Mouse (Mus musculus) forebrain, postnatal 0 days (tissue): ENCODE results near the gene Uvrag. TPM values are rescaled to one million over a fixed set of nuclear protein-coding genes. Genes with fewer than 3 reads are reported as not detected.

ENCODE experiments used
- ATAC-seq: fragments of 200-750 bp; cut with Nextera tagmentation; 2 replicates; pipeline ENCODE4 v1.8.0; 2017; ENCODE audit warnings: mild to moderate bottlenecking, moderate library complexity
- DNase-seq: peaks from one replicate; pipeline ENCODE4 v3.0.0-alpha.2; 2015
- H3K27ac ChIP-seq: fragments of 300-500 bp; sonication (generic); 2 replicates; pipeline ENCODE4 v1.5.1; 2014; ENCODE audit warnings: low read depth, mild to moderate bottlenecking, antibody characterized with exemption, low read length, moderate library complexity, mixed read lengths
- H3K27me3 ChIP-seq: fragments of 300-500 bp; sonication (generic); 2 replicates; pipeline ENCODE4 v1.6.1; 2014; ENCODE audit warnings: mild to moderate bottlenecking, low read length, mixed read lengths; ENCODE audit not compliant: insufficient read depth
- H3K36me3 ChIP-seq: fragments of 300-500 bp; sonication (generic); 2 replicates; pipeline ENCODE4 v1.6.1; 2014; ENCODE audit warnings: mild to moderate bottlenecking, moderate library complexity; ENCODE audit not compliant: insufficient read depth
- H3K4me1 ChIP-seq: fragments of 300-500 bp; sonication (generic); 2 replicates; pipeline ENCODE4 v1.6.1; 2014; ENCODE audit warnings: antibody characterized with exemption; ENCODE audit not compliant: insufficient read depth
- H3K4me2 ChIP-seq: fragments of 300-500 bp; sonication (generic); 2 replicates; pipeline ENCODE4 v1.6.1; 2014; ENCODE audit warnings: low read depth, mild to moderate bottlenecking, moderate library complexity
- H3K4me3 ChIP-seq: fragments of 300-500 bp; sonication (generic); 2 replicates; pipeline ENCODE4 v1.5.1; 2014; ENCODE audit warnings: low read depth, low read length, mixed read lengths
- H3K9ac ChIP-seq: fragments of 300-500 bp; sonication (generic); 2 replicates; pipeline ENCODE4 v1.6.1; 2014; ENCODE audit warnings: mild to moderate bottlenecking
- H3K9me3 ChIP-seq: fragments of 300-500 bp; sonication (generic); 2 replicates; pipeline ENCODE4 v1.6.1; 2016; ENCODE audit warnings: low read length
- CTCF ChIP-seq: sonication (generic); IDR thresholded peaks from 2 replicates; pipeline ENCODE4 v1.5.1; 2016; ENCODE audit warnings: antibody characterized with exemption, control low read depth, low read depth
- WGBS: fragments of 180-500 bp; shearing (Covaris S2); extraction: QIAGEN DNeasy Blood & Tissue Kit; methylation state at CpG from one replicate; pipeline ENCODE4 v1.1.7; 2014; 5-methylcytosine and 5-hydroxymethylcytosine counted together
- polyA plus RNA-seq: library from polyadenylated mRNA; unstranded; fragments of >200 nt; fragmentation: Nextera tagmentation; extraction: Ambion mirVana; gene quantifications from 2 replicates; pipeline ENCODE4 v1.2.1, GENCODE M21; 2015
- total RNA-seq: library from RNA; depleted of rRNA; stranded (reverse); fragments of >200 nt; gene quantifications from 2 replicates; pipeline ENCODE4 v1.2.3, GENCODE M21; 2014

Gene Uvrag
- total and polyA plus RNA-seq, 2 experiments from 2014 or later, result 18.6 to 18.8 TPM

- peak; percentile 19 for DNase-seq
- Histone ChIP-seq H3K36me3 (no peaks in the 10 kb centered on the region), H3K4me2 (no peak overlapping the region), H3K9ac (no peak overlapping the region), H3K27me3 (no peaks in the 10 kb centered on the region), H3K4me3 (no peak overlapping the region), H3K4me1 (no peaks in the 10 kb centered on the region), H3K9me3 (no peaks in the 10 kb centered on the region), H3K27ac (no peak overlapping the region)
- WGBS, result 56% methylated on average over 8 of the region's 8 CpGs
- TF ChIP-seq CTCF, result no peak
- no peak for ATAC-seq
Observed at GRCm38 (mm10) chr7:99036284-99036683, 104.7 kb downstream of the Uvrag start.

GRCm38 (mm10) chr7:99034909-99035308 is 106.0 kb downstream of the Uvrag start:
- H3K27ac ChIP-seq, result no peak overlapping the region
- TF ChIP-seq CTCF, result no peak
- H3K4me1 ChIP-seq, result no peaks in the 10 kb centered on the region
- no peak overlapping the region for H3K9ac ChIP-seq
- 90% methylated on average over 2 of the region's 2 CpGs for WGBS
- H3K36me3 ChIP-seq, result no peaks in the 10 kb centered on the region
- H3K27me3 ChIP-seq, result no peaks in the 10 kb centered on the region
- no peaks in the 10 kb centered on the region for H3K9me3 ChIP-seq
- ATAC-seq (no peak), DNase-seq (no peak)
- no peak overlapping the region for H3K4me3 ChIP-seq
- no peak overlapping the region for H3K4me2 ChIP-seq

- 90% methylated on average over 5 of the region's 5 CpGs for WGBS
- no peak for TF ChIP-seq CTCF
- no peaks in the 10 kb centered on the region for H3K9me3 ChIP-seq
- H3K4me2 ChIP-seq, result no peak overlapping the region
- H3K27me3 ChIP-seq, result no peaks in the 10 kb centered on the region
- H3K9ac ChIP-seq, result no peak overlapping the region
- no peak for DNase-seq
- H3K4me1 ChIP-seq, result no peaks in the 10 kb centered on the region
- no peak overlapping the region for H3K4me3 ChIP-seq
- H3K36me3 ChIP-seq, result no peaks in the 10 kb centered on the region
- no peak overlapping the region for H3K27ac ChIP-seq
- no peak for ATAC-seq
Observed at GRCm38 (mm10) chr7:99033838-99034237, 107.1 kb downstream of the Uvrag start.

DNA sequence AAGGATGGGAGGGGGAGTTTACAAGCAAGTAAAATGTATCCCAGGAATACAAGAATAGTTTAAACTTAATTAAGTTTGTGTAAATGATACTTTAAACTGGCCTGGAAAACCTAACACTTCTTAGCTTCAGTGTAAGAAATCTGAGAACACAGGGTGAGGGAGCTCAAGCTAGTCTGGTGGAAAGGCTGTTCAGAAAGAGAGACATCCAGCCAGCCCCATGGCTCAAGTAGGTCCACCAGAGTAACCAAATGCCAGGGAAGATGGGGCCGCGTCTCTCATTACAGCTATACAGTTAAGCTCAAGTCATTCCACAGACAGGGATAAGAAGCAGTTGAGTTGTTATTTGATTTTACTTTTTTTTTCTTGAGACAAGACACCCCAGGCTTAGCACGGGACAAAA is 107.6 kb downstream of the Uvrag start:
- ATAC-seq, result no peak
- WGBS, result 98% methylated on average over 3 of the region's 3 CpGs
- H3K4me2 ChIP-seq, result no peak overlapping the region

GRCm38 (mm10) chr7:99032051-99032450 is 108.9 kb downstream of the Uvrag start:
- ATAC-seq (no peak), DNase-seq (no peak)
- no peak overlapping the region for H3K4me2 ChIP-seq
- no peak overlapping the region for H3K4me3 ChIP-seq
- no peak overlapping the region for H3K9ac ChIP-seq
- no peaks in the 10 kb centered on the region for H3K4me1 ChIP-seq
- H3K36me3 ChIP-seq, result no peaks in the 10 kb centered on the region
- no peaks in the 10 kb centered on the region for H3K27me3 ChIP-seq
- no peaks in the 10 kb centered on the region for H3K9me3 ChIP-seq
- H3K27ac ChIP-seq, result no peak overlapping the region
- no peak for TF ChIP-seq CTCF
- 95% methylated on average over 8 of the region's 8 CpGs for WGBS

More for the DNA sequence above, 107.6 kb downstream of the Uvrag start:
- H3K4me1 ChIP-seq, result no peaks in the 10 kb centered on the region
- no peak overlapping the region for H3K9ac ChIP-seq
- no peak for DNase-seq
- H3K36me3 ChIP-seq, result no peaks in the 10 kb centered on the region
- H3K27ac ChIP-seq, result no peak overlapping the region
- no peaks in the 10 kb centered on the region for H3K9me3 ChIP-seq
- no peak for TF ChIP-seq CTCF
- no peak overlapping the region for H3K4me3 ChIP-seq
- H3K27me3 ChIP-seq, result no peaks in the 10 kb centered on the region

- peak; percentile 36 for TF ChIP-seq CTCF
- no peaks in the 10 kb centered on the region for H3K36me3 ChIP-seq
- H3K27ac ChIP-seq, result no peak overlapping the region
- H3K4me3 ChIP-seq, result no peak overlapping the region
- no peaks in the 10 kb centered on the region for H3K4me1 ChIP-seq
- no peak overlapping the region for H3K9ac ChIP-seq
- no peak overlapping the region for H3K4me2 ChIP-seq
- no peak for ATAC-seq
- 90% methylated on average over 7 of the region's 7 CpGs for WGBS
- no peaks in the 10 kb centered on the region for H3K9me3 ChIP-seq
- no peak for DNase-seq
- no peaks in the 10 kb centered on the region for H3K27me3 ChIP-seq
Observed at GRCm38 (mm10) chr7:99028108-99028507, 112.8 kb downstream of the Uvrag start.

DNA sequence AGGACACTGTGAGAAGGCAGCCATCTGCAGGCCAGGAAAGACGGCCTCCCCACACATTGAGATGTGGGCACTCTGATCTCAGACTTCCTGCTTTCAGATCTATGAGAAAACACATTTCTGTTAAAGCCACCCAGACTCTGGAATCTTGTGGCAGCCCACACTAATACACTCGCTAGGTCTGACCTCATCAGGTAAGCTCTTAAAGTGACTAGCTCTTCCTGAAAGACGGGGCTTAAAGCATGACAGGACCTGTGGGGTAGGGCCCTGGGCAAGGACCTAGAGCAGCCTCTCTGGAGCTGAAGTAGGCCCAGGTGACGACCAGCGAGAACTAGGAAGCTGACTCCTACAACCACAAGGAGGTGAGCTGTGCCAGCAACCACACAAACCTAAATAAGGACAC is 113.8 kb downstream of the Uvrag start:
- no peaks in the 10 kb centered on the region for H3K36me3 ChIP-seq
- no peaks in the 10 kb centered on the region for H3K4me1 ChIP-seq
- H3K4me2 ChIP-seq, result no peak overlapping the region
- DNase-seq, result no peak
- H3K4me3 ChIP-seq, result no peak overlapping the region
- no peak overlapping the region for H3K27ac ChIP-seq
- WGBS, result 87% methylated on average over 5 of the region's 5 CpGs
- no peak overlapping the region for H3K9ac ChIP-seq
- H3K9me3 ChIP-seq, result no peaks in the 10 kb centered on the region
- ATAC-seq, result no peak
- no peaks in the 10 kb centered on the region for H3K27me3 ChIP-seq
- no peak for TF ChIP-seq CTCF

GRCm38 (mm10) chr7:99025989-99026388 is 115.0 kb downstream of the Uvrag start:
- no peak for TF ChIP-seq CTCF

More at GRCm38 (mm10) chr7:99025989-99026388, 115.0 kb downstream of the Uvrag start:
- ATAC-seq (no peak), DNase-seq (no peak)
- Histone ChIP-seq H3K36me3 (no peaks in the 10 kb centered on the region), H3K4me3 (no peak overlapping the region), H3K4me1 (no peaks in the 10 kb centered on the region), H3K27me3 (no peaks in the 10 kb centered on the region), H3K4me2 (no peak overlapping the region), H3K9ac (no peak overlapping the region), H3K27ac (no peak overlapping the region), H3K9me3 (no peaks in the 10 kb centered on the region)
- 83% methylated on average over 10 of the region's 10 CpGs for WGBS
